Mouse (Mus musculus) stomach, postnatal 0 days (tissue): Measurements from ENCODE around the gene Npr3.

ENCODE experiments used
- CTCF ChIP-seq: IDR thresholded peaks from 2 replicates; pipeline ENCODE4 v1.5.1; 2016; ENCODE audit warnings: antibody characterized with exemption, low read depth, mild to moderate bottlenecking, moderate library complexity
- EP300 ChIP-seq: optimal IDR thresholded peaks from 2 replicates; pipeline ENCODE3; 2016; ENCODE audit warnings: antibody characterized with exemption

GRCm38 (mm10) chr15:11897617-11898016 is 9.5 kb downstream of the Npr3 start:
- TF ChIP-seq CTCF (no peak), EP300 (no peak)
